Comparison of ENCODE assay signal across 22 mouse cellular contexts in the genomic region with DNA sequence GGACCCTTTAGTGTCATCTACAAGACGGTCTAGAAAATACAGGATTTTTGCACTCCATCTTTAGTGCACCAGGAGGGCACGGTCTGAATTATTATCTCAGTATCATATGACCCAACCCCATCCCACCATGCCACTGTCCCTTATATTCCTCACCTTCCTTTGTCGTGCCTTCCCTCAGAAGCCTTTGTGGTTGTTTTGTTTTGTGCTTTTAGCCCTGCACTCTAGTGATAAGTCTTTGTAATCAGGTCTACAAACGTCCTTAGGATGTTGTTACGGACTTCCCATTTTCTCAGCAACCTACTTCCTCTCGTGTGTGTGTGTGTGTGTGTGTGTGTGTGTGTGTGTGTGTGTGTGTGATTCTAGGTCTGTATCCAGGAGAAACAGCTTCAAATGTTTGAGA.
A peak's percentile ranks its signal among the peaks of the same experiment; 100 is the strongest.
DNase-seq lines count a peak whose midpoint lies in the region; ATAC-seq and TF ChIP-seq lines count a peak whose summit lies in the region.
"Had no signal": no experiment of that assay in that cellular context is flagged by ENCODE, and none has a peak within 500 bp of the region (broad histone marks: within the 10 kb centered on the region; RNA-seq: fewer than 3 reads in every experiment).

No protein-coding gene starts in this region.

- no peak overlapping the region for H3K4me3 ChIP-seq in heart, embryonic 12.5 days
- H3K4me3 ChIP-seq in liver, postnatal 0 days (ENCODE audit: low read depth, low read length), result no peak overlapping the region
- no peak overlapping the region for H3K4me3 ChIP-seq in layer of hippocampus, adult 2 months
- H3K4me3 ChIP-seq: embryonic facial prominence, embryonic 13.5 days; hindbrain, embryonic 13.5 days; midbrain, embryonic 15.5 days; myocyte had no signal

- TF ChIP-seq EP300 in liver, postnatal 0 days (IDR thresholded peaks at IDR 0.05; ENCODE audit: low read depth), result peak; percentile 29; the same call in 1 of the 2 replicates

- DNase-seq in heart, adult 11 months, result no peak
- peak; percentile 88 for DNase-seq in 416B (ENCODE audit: low read depth)
- DNase-seq in liver, postnatal 0 days, result peak; percentile 15
- no peak for DNase-seq in spleen, postnatal 4 days (ENCODE audit: low spot score in 2 of 2)
- no peak for DNase-seq in left cerebral cortex, adult 8-10 months (ENCODE audit: low spot score in 2 of 2)
- DNase-seq in layer of hippocampus, adult 2 months (ENCODE audit: low spot score in 2 of 2), result no peak
- DNase-seq: adrenal gland, postnatal 25 days; cerebellum, adult 9-10 months; heart, postnatal 14 days; kidney, adult 9 months; lung, postnatal 4 days; thymus, postnatal 36 days had no signal

- peak; percentile 29; the same call in 1 of the 2 replicates for ATAC-seq in heart, embryonic 12.5 days (ENCODE audit: insufficient number of reproducible peaks, low FRiP score)
- ATAC-seq in granulocyte monocyte progenitor cell, adult 5-6 weeks (replicated peaks; ENCODE audit: poor library complexity, severe bottlenecking), result peak; percentile 65
- peak; percentile 31; the same call in 1 of the 2 replicates for ATAC-seq in liver, postnatal 0 days
- ATAC-seq: CD4-positive, CD25-positive, alpha-beta regulatory T cell, adult 4 months; forebrain, embryonic 16.5 days; inflammation-experienced regulatory T-cells, adult 6 months; midbrain, embryonic 15.5 days had no signal

- H3K4me1 ChIP-seq in heart, embryonic 12.5 days (replicated peaks), result peaks cover 3% of the 10 kb centered on the region
- H3K4me1 ChIP-seq in liver, postnatal 0 days (ENCODE audit: insufficient read depth), result peaks cover 7% of the 10 kb centered on the region; the same call in 1 of the 2 replicates

- no peak overlapping the region for H3K9ac ChIP-seq in heart, embryonic 12.5 days
- H3K9ac ChIP-seq in liver, postnatal 0 days (replicated peaks), result no peak overlapping the region
- H3K9ac ChIP-seq: embryonic facial prominence, embryonic 13.5 days; hindbrain, embryonic 13.5 days; midbrain, embryonic 15.5 days had no signal

- WGBS in heart, embryonic 12.5 days, result 51% methylated on average over 6 of the region's 6 CpGs
- 21% methylated on average over 6 of the region's 6 CpGs for WGBS in liver, postnatal 0 days (ENCODE audit: insufficient replicate concordance)

- no peaks in the 10 kb centered on the region for H3K27me3 ChIP-seq in heart, embryonic 12.5 days (replicated peaks)
- no peaks in the 10 kb centered on the region for H3K27me3 ChIP-seq in liver, postnatal 0 days (ENCODE audit: insufficient read depth, low read length)
- H3K27me3 ChIP-seq: embryonic facial prominence, embryonic 13.5 days; hindbrain, embryonic 13.5 days; midbrain, embryonic 15.5 days had no signal

- no peak overlapping the region for H3K27ac ChIP-seq in heart, embryonic 12.5 days (ENCODE audit: poor library complexity, severe bottlenecking)
- no peak overlapping the region for H3K27ac ChIP-seq in liver, postnatal 0 days (ENCODE audit: low read depth)
- no peak overlapping the region for H3K27ac ChIP-seq in layer of hippocampus, adult 2 months
- H3K27ac ChIP-seq: embryonic facial prominence, embryonic 13.5 days; hindbrain, embryonic 13.5 days; midbrain, embryonic 15.5 days had no signal

- no peaks in the 10 kb centered on the region for H3K9me3 ChIP-seq in heart, embryonic 12.5 days (replicated peaks)
- H3K9me3 ChIP-seq in liver, postnatal 0 days (ENCODE audit: low read length), result no peaks in the 10 kb centered on the region
- H3K9me3 ChIP-seq: embryonic facial prominence, embryonic 13.5 days; hindbrain, embryonic 13.5 days; midbrain, embryonic 15.5 days had no signal

- TF ChIP-seq CTCF in liver, postnatal 0 days (IDR thresholded peaks at IDR 0.05; ENCODE audit: low read depth), result no peak
- no peak for TF ChIP-seq CTCF in layer of hippocampus, adult 2 months (conservative IDR thresholded peaks at IDR 0.05)

- peaks cover 11% of the 10 kb centered on the region for H3K36me3 ChIP-seq in heart, embryonic 12.5 days
- no peaks in the 10 kb centered on the region for H3K36me3 ChIP-seq in liver, postnatal 0 days (replicated peaks; ENCODE audit: insufficient read depth, low read length)
- H3K36me3 ChIP-seq: midbrain, embryonic 15.5 days had no signal

- H3K4me2 ChIP-seq in heart, embryonic 12.5 days, result no peak overlapping the region
- H3K4me2 ChIP-seq in liver, postnatal 0 days (ENCODE audit: low read depth, low read length), result no peak overlapping the region
- H3K4me2 ChIP-seq: embryonic facial prominence, embryonic 13.5 days; heart, embryonic 11.5 days; hindbrain, embryonic 13.5 days; midbrain, embryonic 15.5 days had no signal

Comparison
In these comparisons a context has a peak if more than half of its experiments do, and no peak if none do; other contexts are left out.
1. DNase-seq: peak in 416B (single experiment) and liver, postnatal 0 days (single experiment); none in heart, adult 11 months (single experiment), spleen, postnatal 4 days (0 of 2), left cerebral cortex, adult 8-10 months (0 of 2) and layer of hippocampus, adult 2 months (0 of 2).
2. Peak in every context shown above with its lines, with median percentiles within 50 percentile points of each other: ATAC-seq.